Mouse (Mus musculus) left cerebral cortex, postnatal 10 days (tissue): Measurements from ENCODE around the gene Gm5862. TPM values are rescaled to one million over a fixed set of nuclear protein-coding genes. Genes with fewer than 3 reads are reported as not detected.
"Not testable (repeated sequence)": the region's sequence is repeated elsewhere in the genome, so short reads cannot be mapped to it uniquely, and the experiment has no call there.

Experiments
- DNase-seq, 2 experiments: peaks; one replicate each; pipeline ENCODE4 v3.0.0; 2021 to 2022; ENCODE audit warnings: low spot score in 2 of 2, mixed read lengths in 1 of 2; ENCODE audit errors: extremely low spot score in 1 of 2
- intact Hi-C: fragments of 180-260 bp; cut with DNase I; formaldehyde crosslinking; loops from one replicate; pipeline ENCODE4 v1.15.1; 2025
- total RNA-seq, 2 experiments: library from RNA; stranded (reverse); gene quantifications; 2 replicates each; pipeline ENCODE4 v1.2.3; 2021

The Gm5862 gene
- not detected for total RNA-seq

DNA sequence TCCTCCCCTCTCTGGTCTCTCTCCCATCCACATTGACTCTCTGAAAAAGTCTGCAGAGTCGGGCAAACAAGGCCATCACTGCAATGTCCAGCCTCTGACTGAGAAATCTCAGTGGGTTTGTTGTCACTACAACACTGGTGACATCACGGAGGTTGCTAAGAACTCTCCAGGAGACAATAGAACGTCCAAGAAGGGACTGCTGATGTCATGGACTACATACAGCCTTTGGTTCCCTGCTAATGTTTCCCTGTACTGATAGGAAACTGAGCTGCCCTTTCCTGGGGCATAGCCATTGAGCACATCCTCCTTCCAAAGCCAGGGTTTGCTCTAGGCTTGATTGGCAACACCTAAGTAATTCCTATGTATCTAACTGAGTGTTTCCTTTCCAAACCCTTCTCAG is at the start of gene Gm5862:
Gm5862 (minus strand) TSS at position 101 of the 400 bp plus-strand sequence.
- DNase-seq, intact Hi-C loops: not testable (repeated sequence)

- DNase-seq = peak in 1 of 2 experiments; percentile 14
- intact Hi-C loops = no loop called here
Measured at GRCm38 (mm10) chr5:26070716-26071115, 48.0 kb upstream of the Gm5862 start.

GRCm38 (mm10) chr5:26058481-26058880 is 35.8 kb upstream of the Gm5862 start, which contains the start of gene Gm7347:
TSS of gene Gm7347 (minus strand) at chr5:26058581.
- DNase-seq, intact Hi-C loops: not testable (repeated sequence)

DNA sequence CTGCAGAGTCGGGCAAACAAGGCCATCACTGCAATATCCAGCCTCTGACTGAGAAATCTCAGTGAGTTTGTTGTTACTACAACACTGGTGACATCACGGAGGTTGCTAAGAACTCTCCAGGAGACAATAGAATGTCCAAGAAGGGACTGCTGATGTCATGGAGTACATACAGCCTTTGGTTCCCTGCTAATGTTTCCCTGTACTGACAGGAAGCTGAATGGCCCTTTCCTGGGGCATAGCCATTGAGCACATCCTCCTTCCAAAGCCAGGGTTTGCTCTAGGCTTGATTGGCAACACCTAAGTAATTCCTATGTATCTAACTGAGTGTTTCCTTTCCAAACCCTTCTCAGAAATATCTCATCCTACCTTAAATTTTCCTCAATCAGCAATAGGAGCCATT is 16.7 kb upstream of the Gm5862 start, which contains the start of gene Speer4a:
Speer4a (minus strand) TSS at position 101 of the 400 bp plus-strand sequence.
- DNase-seq, intact Hi-C loops: not testable (repeated sequence)

DNA sequence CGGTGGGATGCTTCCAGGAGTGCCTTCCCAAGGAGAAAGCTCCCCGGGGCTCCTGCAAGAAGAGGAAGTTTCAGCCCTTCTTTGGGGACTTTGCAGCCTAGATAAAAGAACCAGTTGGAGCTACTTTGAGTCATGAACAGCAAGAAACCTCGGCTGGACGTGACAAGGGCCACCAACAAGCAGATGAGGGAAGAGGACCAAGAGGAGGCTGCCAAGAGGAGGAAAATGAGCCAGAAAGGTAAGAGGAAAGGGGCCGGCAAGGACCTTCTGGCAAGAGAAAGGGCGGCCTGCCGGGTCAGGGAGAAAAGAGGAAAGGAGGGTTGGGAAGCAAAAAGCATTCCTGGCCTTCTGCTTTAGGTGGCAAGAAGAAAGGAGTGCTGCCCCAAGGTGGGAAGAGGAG is 15.0 kb downstream of the Gm5862 start:
- intact Hi-C loops = not testable (repeated sequence)

GRCm38 (mm10) chr5:26006937-26007695 is 15.6 kb downstream of the Gm5862 start:
- DNase-seq = peak; percentile 1 to 32
- intact Hi-C loops = not testable (repeated sequence)

More for the DNA sequence above, 15.0 kb downstream of the Gm5862 start:
- not testable (repeated sequence) for DNase-seq

DNA sequence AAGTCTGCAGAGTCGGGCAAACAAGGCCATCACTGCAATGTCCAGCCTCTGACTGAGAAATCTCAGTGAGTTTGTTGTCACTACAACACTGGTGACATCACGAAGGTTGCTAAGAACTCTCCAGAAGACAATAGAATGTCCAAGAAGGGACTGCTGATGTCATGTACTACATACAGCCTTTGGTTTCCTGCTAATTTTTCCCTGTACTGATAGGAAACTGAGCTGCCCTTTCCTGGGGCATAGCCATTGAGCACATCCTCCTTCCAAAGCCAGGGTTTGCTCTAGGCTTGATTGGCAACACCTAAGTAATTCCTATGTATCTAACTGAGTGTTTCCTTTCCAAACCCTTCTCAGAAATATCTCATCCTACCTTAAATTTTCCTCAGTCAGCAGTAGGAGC is 18.0 kb downstream of the Gm5862 start, which contains the start of gene Gm1979:
Gm1979 (minus strand) TSS at position 101 of the 400 bp plus-strand sequence.
- DNase-seq, intact Hi-C loops: not testable (repeated sequence)

- intact Hi-C loops, DNase-seq: not testable (repeated sequence)
Measured at GRCm38 (mm10) chr5:25988550-25988949, 34.2 kb downstream of the Gm5862 start, which contains the start of gene Gm21698. TSS of gene Gm21698 (minus strand) at chr5:25988650.

DNA sequence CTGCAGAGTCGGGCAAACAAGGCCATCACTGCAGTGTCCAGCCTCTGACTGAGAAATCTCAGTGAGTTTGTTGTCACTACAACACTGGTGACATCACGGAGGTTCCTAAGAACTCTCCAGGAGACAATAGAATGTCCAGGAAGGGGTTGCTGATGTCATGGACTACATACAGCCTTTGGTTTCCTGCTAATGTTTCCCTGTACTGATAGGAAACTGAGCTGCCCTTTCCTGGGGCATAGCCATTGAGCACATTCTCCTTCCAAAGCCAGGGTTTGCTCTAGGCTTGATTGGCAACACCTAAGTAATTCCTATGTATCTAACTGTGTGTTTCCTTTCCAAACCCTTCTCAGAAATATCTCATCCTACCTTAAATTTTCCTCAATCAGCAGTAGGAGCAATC is 50.2 kb downstream of the Gm5862 start, which contains the start of gene Gm21680:
Gm21680 (minus strand) TSS at position 101 of the 400 bp plus-strand sequence.
- DNase-seq, intact Hi-C loops: not testable (repeated sequence)

Other genes with a start within 250 kb of the Gm5862 start
- not detected for gene Gm21663, start 80.5 kb downstream of the Gm5862 start, total RNA-seq
- gene Gm21671, start 68.5 kb downstream of the Gm5862 start, total RNA-seq = not detected
- gene Gm21680, start 50.3 kb downstream of the Gm5862 start, total RNA-seq = not detected
- not detected for gene Gm21698, start 34.3 kb downstream of the Gm5862 start, total RNA-seq
- not detected for gene Gm1979, start 18.1 kb downstream of the Gm5862 start, total RNA-seq
- gene Speer4a, start 16.6 kb upstream of the Gm5862 start, total RNA-seq = not detected
- not detected for gene Gm7347, start 35.7 kb upstream of the Gm5862 start, total RNA-seq
- gene Gm10471, start 66.4 kb upstream of the Gm5862 start, total RNA-seq = not detected
- gene 5031410I06Rik, start 82.4 kb upstream of the Gm5862 start, total RNA-seq = not detected
- not detected for gene Gm10220, start 98.5 kb upstream of the Gm5862 start, total RNA-seq
- gene Gm7361, start 234.8 kb upstream of the Gm5862 start, total RNA-seq = under 1 TPM in 1 of 2 experiments, not detected in 1; 0.34 TPM